Mouse (Mus musculus) spleen, adult 18-20 months (tissue): ENCODE data around the gene Slc11a1.
A peak's percentile ranks its signal among the peaks of the same experiment; 100 is the strongest.
"Not testable (repeated sequence)": the region's sequence is repeated elsewhere in the genome, so short reads cannot be mapped to it uniquely, and the experiment has no call there.

ENCODE experiments used
- DNase-seq, 2 experiments: peaks; one replicate each; pipeline ENCODE4 v3.0.0; 2022; ENCODE audit warnings: mixed read lengths in 2 of 2

Slc11a1 gene

GRCm38 (mm10) chr1:74388398-74388920 is 13.5 kb downstream of the Slc11a1 start:
- DNase-seq: no peak

GRCm38 (mm10) chr1:74389831-74390286 is 14.9 kb downstream of the Slc11a1 start:
- peak; percentile 60 to 65 for DNase-seq

GRCm38 (mm10) chr1:74390287-74390906 is 15.4 kb downstream of the Slc11a1 start:
- peak; percentile 61 to 73 for DNase-seq

- peak; percentile 89 to 93 for DNase-seq
Observed at GRCm38 (mm10) chr1:74390924-74391748, 16.1 kb downstream of the Slc11a1 start, which contains the start of gene Ctdsp1. Gene Ctdsp1 (plus strand): TSS chr1:74391509.

- DNase-seq: peak; percentile 72 to 78
Observed at GRCm38 (mm10) chr1:74391844-74392441, 16.9 kb downstream of the Slc11a1 start.

GRCm38 (mm10) chr1:74392446-74392994 is 17.5 kb downstream of the Slc11a1 start:
- DNase-seq: no peak

- DNase-seq: no peak
Observed at GRCm38 (mm10) chr1:74393010-74393409, 18.0 kb downstream of the Slc11a1 start.

GRCm38 (mm10) chr1:74393697-74394096 is 18.7 kb downstream of the Slc11a1 start:
- DNase-seq: no peak

GRCm38 (mm10) chr1:74394311-74394710 is 19.3 kb downstream of the Slc11a1 start:
- no peak for DNase-seq

- DNase-seq: no peak
Observed at GRCm38 (mm10) chr1:74394858-74395257, 19.9 kb downstream of the Slc11a1 start.

- DNase-seq: no peak
Observed at GRCm38 (mm10) chr1:74395290-74395689, 20.3 kb downstream of the Slc11a1 start.

- DNase-seq: not testable (repeated sequence)
Observed at GRCm38 (mm10) chr1:74396456-74397222, 21.6 kb downstream of the Slc11a1 start.

GRCm38 (mm10) chr1:74397268-74397918 is 22.4 kb downstream of the Slc11a1 start:
- DNase-seq: peak; percentile 96 to 97

GRCm38 (mm10) chr1:74397919-74398451 is 23.0 kb downstream of the Slc11a1 start:
- DNase-seq: peak; percentile 67 to 79

- no peak for DNase-seq
Observed at GRCm38 (mm10) chr1:74400531-74400930, 25.5 kb downstream of the Slc11a1 start.

- DNase-seq: no peak
Observed at GRCm38 (mm10) chr1:74401015-74401702, 26.2 kb downstream of the Slc11a1 start.

GRCm38 (mm10) chr1:74404206-74404605 is 29.2 kb downstream of the Slc11a1 start:
- DNase-seq: no peak

GRCm38 (mm10) chr1:74408589-74409504 is 33.9 kb downstream of the Slc11a1 start, which contains the start of gene Vil1:
Gene Vil1 (plus strand): TSS chr1:74409376.
- no peak for DNase-seq

- no peak for DNase-seq
Observed at GRCm38 (mm10) chr1:74411753-74412325, 36.8 kb downstream of the Slc11a1 start.
